12 mouse cellular contexts compared by ENCODE assay signal in the genomic region with DNA sequence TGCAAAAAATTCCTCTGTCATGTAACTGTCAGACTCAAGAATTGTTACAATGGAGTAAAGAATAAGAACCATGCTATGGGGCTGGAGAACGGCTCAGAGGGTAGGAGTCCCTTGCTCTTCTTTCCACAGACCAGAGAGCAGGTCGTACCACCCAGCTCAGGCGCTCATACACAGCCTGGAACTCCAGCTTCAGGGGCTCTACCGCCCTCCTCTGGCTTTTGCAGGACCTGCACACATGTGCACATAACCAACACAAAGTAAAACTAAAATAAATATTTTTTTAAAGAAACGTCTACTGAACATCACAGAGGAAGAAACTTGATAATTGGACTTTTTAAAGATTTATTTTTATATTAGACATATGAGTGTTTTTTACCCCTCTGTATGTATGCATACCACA. TPM values are rescaled to one million over a fixed set of nuclear protein-coding genes. Genes with fewer than 3 reads are reported as not detected.
DNase-seq lines count a peak whose midpoint lies in the region; ATAC-seq and TF ChIP-seq lines count a peak whose summit lies in the region.
"Had no signal": no experiment of that assay in that cellular context is flagged by ENCODE, and none has a peak within 500 bp of the region (broad histone marks: within the 10 kb centered on the region; RNA-seq: fewer than 3 reads in every experiment).

No protein-coding gene starts in this region.

- H3K27me3 ChIP-seq in heart, embryonic 12.5 days (replicated peaks): no peaks in the 10 kb centered on the region
- no peaks in the 10 kb centered on the region for H3K27me3 ChIP-seq in liver, postnatal 0 days (ENCODE audit: insufficient read depth, low read length)
- H3K27me3 ChIP-seq in E14TG2a.4 (ENCODE audit: insufficient read depth, low read length): peaks cover 38% of the 10 kb centered on the region

- 66% methylated on average over 5 of the region's 5 CpGs for WGBS in heart, embryonic 12.5 days
- WGBS in liver, postnatal 0 days (ENCODE audit: insufficient replicate concordance): 72% methylated on average over 5 of the region's 5 CpGs

- no peak for TF ChIP-seq EP300 in liver, postnatal 0 days (IDR thresholded peaks at IDR 0.05; ENCODE audit: low read depth)

- H3K36me3 ChIP-seq in heart, embryonic 12.5 days: peaks cover 11% of the 10 kb centered on the region
- H3K36me3 ChIP-seq in liver, postnatal 0 days (replicated peaks; ENCODE audit: insufficient read depth, low read length): no peaks in the 10 kb centered on the region
- no peaks in the 10 kb centered on the region; the same call in 1 of the 2 replicates for H3K36me3 ChIP-seq in E14TG2a.4 (ENCODE audit: insufficient read depth, low read length)

- no peak for DNase-seq in heart, postnatal 14 days
- DNase-seq in liver, postnatal 0 days: no peak
- DNase-seq in liver: no peak
- DNase-seq in lung, postnatal 10 days: peak; percentile 25
- DNase-seq in left cerebral cortex, adult 8-10 months (ENCODE audit: low spot score in 2 of 2): no peak
- DNase-seq in gastrocnemius, adult 18-20 months (ENCODE audit: low spot score): no peak
- DNase-seq: kidney, postnatal 10 days had no signal

- ATAC-seq in heart, embryonic 12.5 days (ENCODE audit: insufficient number of reproducible peaks, low FRiP score): no peak
- no peak for ATAC-seq in liver, postnatal 0 days

- peaks cover 3% of the 10 kb centered on the region; the same call in 1 of the 2 replicates for H3K4me1 ChIP-seq in heart, embryonic 12.5 days (replicated peaks)
- 0 out of 2 replicates have a peak, but pooled peaks cover 5% of the 10 kb centered on the region for H3K4me1 ChIP-seq in liver, postnatal 0 days (ENCODE audit: insufficient read depth)
- peaks cover 12% of the 10 kb centered on the region for H3K4me1 ChIP-seq in E14TG2a.4 (replicated peaks; ENCODE audit: low read depth, low read length)

- no peak overlapping the region for H3K4me2 ChIP-seq in heart, embryonic 12.5 days
- no peak overlapping the region for H3K4me2 ChIP-seq in liver, postnatal 0 days (ENCODE audit: low read depth, low read length)

- no peak overlapping the region for H3K4me3 ChIP-seq in heart, embryonic 12.5 days
- H3K4me3 ChIP-seq in liver, postnatal 0 days (ENCODE audit: low read depth, low read length): no peak overlapping the region
- H3K4me3 ChIP-seq in E14TG2a.4 (replicated peaks; ENCODE audit: low read length): no peak overlapping the region
- H3K4me3 ChIP-seq: erythroblast, embryonic 14.5 days; hindbrain, embryonic 10.5 days had no signal

- H3K27ac ChIP-seq in heart, embryonic 12.5 days (ENCODE audit: poor library complexity, severe bottlenecking): peak overlapping the region; percentile 98; the same call in 1 of the 2 replicates
- H3K27ac ChIP-seq in liver, postnatal 0 days (ENCODE audit: low read depth): no peak overlapping the region

- peaks cover 3% of the 10 kb centered on the region; the same call in 1 of the 2 replicates for H3K9me3 ChIP-seq in heart, embryonic 12.5 days (replicated peaks)
- no peaks in the 10 kb centered on the region for H3K9me3 ChIP-seq in liver, postnatal 0 days (ENCODE audit: low read length)
- no peaks in the 10 kb centered on the region for H3K9me3 ChIP-seq in E14TG2a.4 (ENCODE audit: low read length)

- no peak overlapping the region for H3K9ac ChIP-seq in heart, embryonic 12.5 days
- no peak overlapping the region for H3K9ac ChIP-seq in liver, postnatal 0 days (replicated peaks)

- intact Hi-C loops in heart, postnatal 14 days (cut with DNase I): loop anchor here (5.0 kb wide), 1 partner anchor 201 kb away; no protein-coding TSS in a partner anchor

- peak; percentile 33 for TF ChIP-seq CTCF in liver, postnatal 0 days (IDR thresholded peaks at IDR 0.05; ENCODE audit: low read depth)
- peak; percentile 87 for TF ChIP-seq CTCF in E14TG2a.4 (conservative IDR thresholded peaks at IDR 0.05; ENCODE audit: low read length)

RNA-seq across cellular contexts. Expression of gene Ppp1r3c, which starts 1.6 kb away (rescaled TPM):
- 53.3 and 55.1 TPM in 2 replicates for polyA plus RNA-seq in heart, embryonic 12.5 days (2016; fragmentation: Nextera tagmentation; extraction: Ambion mirVana)
- 10 to 100 TPM; 91.5 to 98.3 TPM for total RNA-seq in heart, postnatal 14 days (2021)
- 11.3 and 12.0 TPM in 2 replicates for polyA plus RNA-seq in liver, postnatal 0 days (2015; fragmentation: Nextera tagmentation; extraction: Ambion mirVana)
- 10 to 100 TPM; 44.9 to 49.2 (median 46.9) TPM for total RNA-seq in left cerebral cortex, adult 8-10 months (2022)
- total RNA-seq in gastrocnemius, adult 18-20 months (2021): 100 to 1,000 TPM; 493 to 680 TPM
- total RNA-seq: monocyte, adult 5-6 weeks had no signal
- polyA plus RNA-seq: erythroblast, embryonic 14.5 days had no signal

Comparison
In these comparisons a context has a peak if more than half of its experiments do, and no peak if none do; other contexts are left out.
1. RNA of gene Ppp1r3c, which starts 1.6 kb away (total RNA-seq): 493 to 680 TPM in gastrocnemius, adult 18-20 months; 91.5 to 98.3 TPM in heart, postnatal 14 days and 44.9 to 49.2 TPM in left cerebral cortex, adult 8-10 months; every median in the first group is over 4 times any median in the second.